ENCODE assay signal across 24 mouse cellular contexts in genomic region chr9:95191442-95191841, GRCm38 (mm10).
"Had no signal": no experiment of that assay in that cellular context is flagged by ENCODE, and none has a peak within 500 bp of the region (broad histone marks: within the 10 kb centered on the region; RNA-seq: fewer than 3 reads in every experiment).

No protein-coding gene starts in this region.

- H3K9ac ChIP-seq: heart, embryonic 12.5 days; heart, embryonic 15.5 days; hindbrain, embryonic 13.5 days; hindbrain, embryonic 15.5 days; intestine, embryonic 15.5 days; kidney, embryonic 15.5 days; limb, embryonic 13.5 days; limb, embryonic 15.5 days had no signal

- H3K27ac ChIP-seq: heart, embryonic 10.5 days; heart, embryonic 15.5 days; hindbrain, embryonic 13.5 days; hindbrain, embryonic 15.5 days; hindbrain, postnatal 0 days; kidney, postnatal 0 days; limb, embryonic 13.5 days; limb, embryonic 15.5 days had no signal

- H3K36me3 ChIP-seq: heart, embryonic 10.5 days; heart, embryonic 12.5 days; heart, embryonic 15.5 days; hindbrain, embryonic 13.5 days; hindbrain, embryonic 15.5 days; intestine, embryonic 15.5 days; kidney, embryonic 15.5 days; limb, embryonic 13.5 days; limb, embryonic 15.5 days had no signal

- H3K4me1 ChIP-seq: hindbrain, embryonic 15.5 days had no signal

- H3K4me3 ChIP-seq: heart, embryonic 10.5 days; heart, embryonic 12.5 days; heart, embryonic 15.5 days; hindbrain, embryonic 13.5 days; hindbrain, embryonic 15.5 days; intestine, embryonic 15.5 days; kidney, embryonic 15.5 days; limb, embryonic 13.5 days; limb, embryonic 15.5 days had no signal

- DNase-seq: gastrocnemius, postnatal 14 days; gastrocnemius, postnatal 36 days; heart, adult 18-20 months; heart, postnatal 14 days; heart, postnatal 36 days; kidney, adult 11 months; kidney, adult 2 months; kidney, adult 9 months; kidney, postnatal 14 days; kidney, postnatal 36 days; layer of hippocampus, adult 9-11 months; layer of hippocampus, postnatal 36 days; left cerebral cortex, postnatal 4 days had no signal

- H3K4me2 ChIP-seq: heart, embryonic 12.5 days; heart, embryonic 15.5 days; hindbrain, embryonic 13.5 days; hindbrain, embryonic 15.5 days; intestine, embryonic 15.5 days; kidney, embryonic 15.5 days; limb, embryonic 13.5 days; limb, embryonic 15.5 days had no signal

- H3K9me3 ChIP-seq: heart, embryonic 10.5 days; heart, embryonic 12.5 days; heart, embryonic 15.5 days; hindbrain, embryonic 13.5 days; hindbrain, embryonic 15.5 days; intestine, embryonic 15.5 days; kidney, embryonic 15.5 days; limb, embryonic 13.5 days; limb, embryonic 15.5 days had no signal

- H3K27me3 ChIP-seq: heart, embryonic 15.5 days; hindbrain, embryonic 13.5 days; hindbrain, embryonic 15.5 days; intestine, embryonic 15.5 days; kidney, embryonic 15.5 days; limb, embryonic 13.5 days; limb, embryonic 15.5 days had no signal

- ATAC-seq: hindbrain, postnatal 0 days; intestine, embryonic 15.5 days had no signal
